Mouse (Mus musculus) lung, embryonic 15.5 days (tissue): Measurements from ENCODE around the gene Amy1. TPM values are rescaled to one million over a fixed set of nuclear protein-coding genes. Genes with fewer than 3 reads are reported as not detected.
"Not testable (repeated sequence)": the region's sequence is repeated elsewhere in the genome, so short reads cannot be mapped to it uniquely, and the experiment has no call there.

ENCODE experiments used
- ATAC-seq: fragments of 200-750 bp; cut with Nextera tagmentation; 2 replicates; pipeline ENCODE4 v1.8.0; 2017; ENCODE audit warnings: moderate number of reproducible peaks, borderline replicate concordance; ENCODE audit not compliant: low FRiP score, low TSS enrichment; ENCODE audit errors: extremely low read depth
- H3K27ac ChIP-seq: fragments of 300-500 bp; sonication (generic); 2 replicates; pipeline ENCODE4 v1.5.1; 2015; ENCODE audit warnings: moderate library complexity, mild to moderate bottlenecking, inconsistent platforms
- H3K27me3 ChIP-seq: fragments of 300-500 bp; sonication (generic); 2 replicates; pipeline ENCODE4 v1.6.1; 2015; ENCODE audit warnings: inconsistent platforms
- H3K36me3 ChIP-seq: fragments of 300-500 bp; sonication (generic); 2 replicates; pipeline ENCODE4 v1.6.1; 2015; ENCODE audit warnings: inconsistent platforms
- H3K4me1 ChIP-seq: fragments of 300-500 bp; sonication (generic); 2 replicates; pipeline ENCODE4 v1.6.1; 2015; ENCODE audit warnings: inconsistent platforms
- H3K4me2 ChIP-seq: fragments of 300-500 bp; sonication (generic); 2 replicates; pipeline ENCODE4 v1.6.1; 2015; ENCODE audit warnings: inconsistent platforms, mild to moderate bottlenecking, moderate library complexity
- H3K4me3 ChIP-seq: fragments of 300-500 bp; sonication (generic); 2 replicates; pipeline ENCODE4 v1.5.1; 2015; ENCODE audit warnings: mild to moderate bottlenecking, inconsistent platforms
- H3K9ac ChIP-seq: fragments of 300-500 bp; sonication (generic); 2 replicates; pipeline ENCODE4 v1.6.1; 2015; ENCODE audit warnings: inconsistent platforms
- H3K9me3 ChIP-seq: fragments of 300-500 bp; sonication (generic); 2 replicates; pipeline ENCODE4 v1.6.1; 2016; ENCODE audit warnings: inconsistent platforms
- WGBS: fragments of 180-500 bp; shearing (Covaris S2); methylation state at CpG from one replicate; pipeline ENCODE4 v1.1.7; 2015; 5-methylcytosine and 5-hydroxymethylcytosine counted together
- polyA plus RNA-seq: library from polyadenylated mRNA; unstranded; fragments of >200 nt; fragmentation: Nextera tagmentation; extraction: Ambion mirVana; gene quantifications from 2 replicates; pipeline ENCODE4 v1.2.1, GENCODE M21; 2015

Gene Amy1
- polyA plus RNA-seq, 1 experiment from 2014 or later = 0.41 TPM

DNA sequence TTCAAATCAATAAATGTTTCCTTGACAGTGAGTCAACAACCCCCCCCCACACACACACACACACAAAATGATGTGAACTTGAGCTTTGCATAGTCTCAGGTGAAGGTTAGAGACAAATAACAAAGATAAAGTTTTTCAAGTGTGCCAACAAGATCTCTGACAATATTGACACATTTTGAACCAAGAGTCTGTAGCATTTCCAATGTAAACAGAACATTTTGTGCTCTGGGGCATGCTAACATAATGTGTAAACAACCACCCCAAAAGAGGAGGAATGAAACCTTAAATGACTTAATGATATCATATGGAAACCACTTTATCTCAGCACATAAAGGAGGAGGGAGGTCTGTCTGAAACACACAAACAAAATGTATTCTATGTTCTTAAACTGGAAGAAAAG is 66.8 kb downstream of the Amy1 start:
- Histone ChIP-seq H3K9me3 (no peaks in the 10 kb centered on the region), H3K4me1 (no peaks in the 10 kb centered on the region), H3K9ac (no peak overlapping the region), H3K4me3 (no peak overlapping the region), H3K4me2 (no peak overlapping the region), H3K27me3 (no peaks in the 10 kb centered on the region), H3K27ac (no peak overlapping the region), H3K36me3 (no peaks in the 10 kb centered on the region)
- no peak for ATAC-seq

DNA sequence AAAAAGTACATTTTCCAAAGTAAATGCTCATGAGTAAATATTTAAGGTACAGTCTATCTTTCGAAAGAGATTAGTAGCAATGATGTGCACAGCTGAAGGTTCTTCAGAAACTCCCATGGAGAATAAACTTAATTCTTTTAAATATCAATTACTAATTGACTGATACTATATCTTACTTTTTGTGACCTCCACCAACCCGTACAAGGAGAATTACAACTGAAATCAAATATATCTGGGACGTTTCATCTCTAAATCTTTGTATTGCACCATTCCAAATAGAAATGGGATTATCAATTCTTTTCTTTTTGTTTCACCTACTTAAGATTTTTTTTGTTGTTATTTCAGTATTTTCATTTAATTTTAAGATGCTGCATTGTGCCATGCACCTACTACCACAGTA is 74.2 kb downstream of the Amy1 start, which contains the start of gene Amy2a1:
Gene Amy2a1, minus strand, starts transcription at position 101 of the 400 bp plus-strand sequence.
- H3K4me2 ChIP-seq, H3K9ac ChIP-seq, ATAC-seq, H3K9me3 ChIP-seq, H3K36me3 ChIP-seq, H3K27ac ChIP-seq, H3K4me1 ChIP-seq, H3K4me3 ChIP-seq, H3K27me3 ChIP-seq: not testable (repeated sequence)
- WGBS = 78% methylated on average over 3 of the region's 3 CpGs

Other genes starting within 250 kb of the Amy1 start
- 0.17 and 12.3 TPM in 2 replicates for gene Amy2a1, start 74.3 kb downstream of the Amy1 start, polyA plus RNA-seq
- gene Rnpc3, start 23.4 kb upstream of the Amy1 start, polyA plus RNA-seq = 31.9 and 34.5 TPM in 2 replicates